Mouse (Mus musculus) liver, postnatal 0 days (tissue): ENCODE results near the gene Tor1b.

Source experiments
- CTCF ChIP-seq: sonication (generic); IDR thresholded peaks from 2 replicates; pipeline ENCODE4 v1.5.1; 2016; ENCODE audit warnings: antibody characterized with exemption, low read depth
- EP300 ChIP-seq: IDR thresholded peaks from 2 replicates; pipeline ENCODE4 v1.6.1; 2016; ENCODE audit warnings: antibody characterized with exemption, low read depth, mild to moderate bottlenecking

GRCm38 (mm10) chr2:30941586-30941985 lies 11.2 kb upstream of the Tor1b start:
- TF ChIP-seq EP300 (no peak), CTCF (no peak)
